Mouse (Mus musculus): ENCODE data around the gene Baz1a.

- TF ChIP-seq CTCF (IDR thresholded peaks at IDR 0.05; ENCODE audit: borderline replicate concordance, insufficient read depth, low read length) (no peak), POLR2A (IDR thresholded peaks at IDR 0.05; ENCODE audit: low read depth, low read length) (no peak)
Observed at GRCm38 (mm10) chr12:55016339-55017118, 2.4 kb upstream of the Baz1a start.

Data from embryonic fibroblast, embryonic 13.5 days (primary cell).